Mouse (Mus musculus): Measurements from ENCODE around the gene B4galt7. TPM values are rescaled to one million over a fixed set of nuclear protein-coding genes. Genes with fewer than 3 reads are reported as not detected.

The B4galt7 gene
- total and polyA plus RNA-seq, 3 experiments: 15.0 to 19.9 TPM; not detected in 1

DNA sequence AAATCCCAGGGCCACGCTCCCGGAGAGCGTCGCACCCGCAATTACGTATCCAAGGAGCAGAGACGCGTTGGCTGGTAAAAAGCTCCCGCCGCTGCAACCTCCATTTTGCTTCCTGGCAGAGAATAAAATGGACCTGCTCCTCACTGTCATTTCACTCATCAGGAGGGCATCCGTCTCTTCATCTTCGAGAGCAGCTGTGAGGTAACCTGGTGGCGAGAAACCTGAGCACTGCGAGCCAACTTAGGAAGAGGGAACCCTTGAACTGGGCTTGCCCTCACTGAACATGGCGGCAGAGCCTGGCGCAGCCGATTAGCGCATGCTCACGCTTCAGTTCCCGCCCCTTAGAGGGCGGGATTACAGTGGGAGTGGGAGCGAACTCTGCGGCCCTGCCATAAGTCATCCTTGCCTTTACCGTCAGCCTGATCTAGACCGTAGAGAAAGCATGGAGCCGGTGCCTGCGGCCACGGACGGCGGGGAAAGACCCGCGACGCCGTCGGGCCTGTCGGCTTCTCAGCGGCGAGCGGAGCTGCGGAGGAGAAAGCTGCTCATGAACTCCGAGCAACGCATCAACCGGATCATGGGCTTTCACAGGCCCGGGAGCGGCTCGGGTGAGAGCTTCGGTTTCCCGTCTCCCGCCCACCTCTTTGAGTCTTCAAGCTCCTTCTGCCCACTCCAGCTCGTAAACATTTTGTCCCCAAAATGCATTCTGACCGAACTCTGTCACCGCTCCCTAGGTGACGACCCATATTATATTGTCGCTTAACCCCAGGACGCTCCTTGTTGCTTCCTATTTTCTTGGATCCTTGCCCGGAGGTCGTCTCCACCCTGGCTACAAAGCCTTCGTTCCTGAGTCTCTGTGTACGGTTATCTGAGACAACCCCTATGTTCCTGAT, 23.2 kb downstream of the B4galt7 start, which contains the start of gene Caml:
Gene Caml, plus strand, starts transcription at position 357 of the 893 bp plus-strand sequence.
- Histone ChIP-seq H3K4me1 (ENCODE audit: control insufficient read depth in 1 of 2, insufficient read depth in 2 of 2, low read length in 2 of 2) (peaks cover 0 to 16% of the 10 kb centered on the region in 2 experiments; a peak in 2 of 4 replicates), H3K79me2 (ENCODE audit: control insufficient read depth, insufficient read depth, low read length, poor library complexity) (peaks cover 18% of the 10 kb centered on the region), H3K27ac (ENCODE audit: control insufficient read depth, low read depth, low read length) (peak within 1 kb of the TSS; percentile 83), H3K4me3 (ENCODE audit: control insufficient read depth in 1 of 2, insufficient read depth in 1 of 2, low read depth in 2 of 2, low read length in 2 of 2) (peak within 1 kb of the TSS; percentile 70 to 81), H3K9ac (ENCODE audit: control insufficient read depth, low read depth, low read length, poor library complexity, severe bottlenecking) (peak within 1 kb of the TSS; percentile 77), H3K9me3 (replicated peaks; ENCODE audit: insufficient read depth, low read length) (no peaks in the 10 kb centered on the region), H3K27me3 (ENCODE audit: control insufficient read depth in 1 of 2, insufficient read depth in 2 of 2, low read length in 2 of 2) (no peaks in the 10 kb centered on the region), H3K36me3 (ENCODE audit: control insufficient read depth in 1 of 2, insufficient read depth in 2 of 2, low read length in 2 of 2) (peaks cover 0 to 27% of the 10 kb centered on the region in 2 experiments; a peak in 3 of 4 replicates)
- peak; percentile 97 for DNase-seq (ENCODE audit: low read depth, low spot score)
- TF ChIP-seq CHD1 (IDR thresholded peaks at IDR 0.05; ENCODE audit: low read depth, low read length) (no peak), UBTF (IDR thresholded peaks at IDR 0.05; ENCODE audit: borderline replicate concordance, insufficient read depth, low read depth, low read length) (0 out of 2 replicates have a peak, but pooled peaks have one; percentile 67), RCOR1 (IDR thresholded peaks at IDR 0.05; ENCODE audit: low read depth, low read length) (no peak; the same call in 1 of the 2 replicates), POLR2AphosphoS5 (IDR thresholded peaks at IDR 0.05; ENCODE audit: borderline replicate concordance, low read depth, low read length) (0 out of 2 replicates have a peak, but pooled peaks have one; percentile 57), MAX (IDR thresholded peaks at IDR 0.05; ENCODE audit: low read length) (peak; percentile 88), MYC (IDR thresholded peaks at IDR 0.05; ENCODE audit: low read depth, low read length) (peak; percentile 73), HCFC1 (IDR thresholded peaks at IDR 0.05; ENCODE audit: low read depth, low read length) (peak; percentile 92), POLR2AphosphoS2 (IDR thresholded peaks at IDR 0.05; ENCODE audit: low read length) (peak; percentile 86; the same call in 1 of the 2 replicates), SIN3A (IDR thresholded peaks at IDR 0.05; ENCODE audit: low read length) (peak; percentile 86), CHD2 (IDR thresholded peaks at IDR 0.05; ENCODE audit: low read length) (no peak), MXI1 (IDR thresholded peaks at IDR 0.05; ENCODE audit: low read depth, low read length) (peak; percentile 93), ELF1 (IDR thresholded peaks at IDR 0.05; ENCODE audit: low read depth, low read length) (peak; percentile 29; the same call in 1 of the 2 replicates), MEF2A (IDR thresholded peaks at IDR 0.05; ENCODE audit: extremely low read depth, insufficient replicate concordance, low read depth, low read length, poor library complexity, severe bottlenecking) (no peak), NELFE (IDR thresholded peaks at IDR 0.05; ENCODE audit: low read depth, low read length) (peak; percentile 88), GABPA (IDR thresholded peaks at IDR 0.05; ENCODE audit: low read depth, low read length) (no peak), KAT2A (conservative IDR thresholded peaks at IDR 0.05; ENCODE audit: low read depth, low read length) (peak; percentile 83), NRF1 (IDR thresholded peaks at IDR 0.05; ENCODE audit: insufficient read depth, low read depth, low read length, poor library complexity, severe bottlenecking) (peak; percentile 85), ZNF384 (IDR thresholded peaks at IDR 0.05; ENCODE audit: low read depth, low read length) (no peak), ZMIZ1 (IDR thresholded peaks at IDR 0.05; ENCODE audit: low read depth, low read length) (peak; percentile 77), TCF12 (IDR thresholded peaks at IDR 0.05; ENCODE audit: low read depth, low read length) (peak; percentile 22; the same call in 1 of the 2 replicates), TBP (IDR thresholded peaks at IDR 0.05; ENCODE audit: low read depth, low read length) (peak; percentile 76), TAL1 (IDR thresholded peaks at IDR 0.05; ENCODE audit: low read length) (no peak), ETS1 (IDR thresholded peaks at IDR 0.05; ENCODE audit: low read depth, low read length) (no peak), POLR2A (IDR thresholded peaks at IDR 0.05; ENCODE audit: control insufficient read depth in 1 of 2, insufficient read depth in 1 of 2, low read depth in 1 of 2, low read length in 2 of 2, poor library complexity in 1 of 2) (peak; percentile 76 to 88)

Data from MEL (cell line).